Mouse (Mus musculus): Measurements from ENCODE around the gene Rasgrp4. TPM values are rescaled to one million over a fixed set of nuclear protein-coding genes. Genes with fewer than 3 reads are reported as not detected.
"Not testable (repeated sequence)": the region's sequence is repeated elsewhere in the genome, so short reads cannot be mapped to it uniquely, and the experiment has no call there.

The Rasgrp4 gene
- polyA plus RNA-seq, 1 experiment from 2014 or later: 0.70 TPM

GRCm38 (mm10) chr7:29180077-29180853 lies 45.6 kb downstream of the Rasgrp4 start, which contains the start of gene Psmd8:
TSS of gene Psmd8 (minus strand) at chr7:29180701.
- H3K27me3 ChIP-seq (ENCODE audit: control insufficient read depth, insufficient read depth, low read length): no peaks in the 10 kb centered on the region
- peak within 1 kb of the TSS; percentile 73 for H3K9ac ChIP-seq (replicated peaks; ENCODE audit: low read length)
- H3K4me1 ChIP-seq (ENCODE audit: control insufficient read depth, insufficient read depth, low read length): peaks cover 15% of the 10 kb centered on the region
- H3K9me3 ChIP-seq (ENCODE audit: control insufficient read depth, low read length): no peaks in the 10 kb centered on the region
- ATAC-seq (ENCODE audit: low FRiP score, low TSS enrichment) (peak; percentile 94), DNase-seq (peak; percentile 99)
- H3K4me2 ChIP-seq (ENCODE audit: low read length): peak within 1 kb of the TSS; percentile 89
- peak within 1 kb of the TSS; percentile 74 for H3K27ac ChIP-seq (replicated peaks; ENCODE audit: low read depth, low read length)
- peak within 1 kb of the TSS; percentile 81 for H3K4me3 ChIP-seq (replicated peaks; ENCODE audit: low read depth, low read length)
- peaks cover 20% of the 10 kb centered on the region for H3K36me3 ChIP-seq (ENCODE audit: control insufficient read depth, insufficient read depth, low read length)
- under 1% methylated on average over 62 of the region's 62 CpGs for WGBS

GRCm38 (mm10) chr7:29180854-29181236 lies 46.2 kb downstream of the Rasgrp4 start:
- ATAC-seq (ENCODE audit: low FRiP score, low TSS enrichment) (0 out of 2 replicates have a peak, but pooled peaks have one; percentile 29), DNase-seq (no peak)
- Histone ChIP-seq H3K27me3 (ENCODE audit: control insufficient read depth, insufficient read depth, low read length) (no peaks in the 10 kb centered on the region), H3K4me2 (ENCODE audit: low read length) (peak overlapping the region; percentile 48), H3K36me3 (ENCODE audit: control insufficient read depth, insufficient read depth, low read length) (peaks cover 15% of the 10 kb centered on the region), H3K4me3 (replicated peaks; ENCODE audit: low read depth, low read length) (peak overlapping the region; percentile 81), H3K4me1 (ENCODE audit: control insufficient read depth, insufficient read depth, low read length) (peaks cover 15% of the 10 kb centered on the region), H3K9me3 (ENCODE audit: control insufficient read depth, low read length) (no peaks in the 10 kb centered on the region), H3K9ac (replicated peaks; ENCODE audit: low read length) (0 out of 2 replicates have a peak overlapping the region, but pooled peaks have one; percentile 34), H3K27ac (replicated peaks; ENCODE audit: low read depth, low read length) (peak overlapping the region; percentile 74)
- 40% methylated on average over 5 of the region's 5 CpGs for WGBS

GRCm38 (mm10) chr7:29181323-29181722 lies 46.7 kb downstream of the Rasgrp4 start:
- peak overlapping the region; percentile 74 for H3K27ac ChIP-seq (replicated peaks; ENCODE audit: low read depth, low read length)
- DNase-seq; H3K27me3 ChIP-seq (ENCODE audit: control insufficient read depth, insufficient read depth, low read length); H3K4me3 ChIP-seq (replicated peaks; ENCODE audit: low read depth, low read length); H3K9ac ChIP-seq (replicated peaks; ENCODE audit: low read length); ATAC-seq (ENCODE audit: low FRiP score, low TSS enrichment); H3K36me3 ChIP-seq (ENCODE audit: control insufficient read depth, insufficient read depth, low read length); H3K9me3 ChIP-seq (ENCODE audit: control insufficient read depth, low read length): not testable (repeated sequence)
- WGBS: 85% methylated on average over 4 of the region's 4 CpGs
- peak overlapping the region; percentile 48; the same call in 1 of the 2 replicates for H3K4me2 ChIP-seq (ENCODE audit: low read length)
- H3K4me1 ChIP-seq (ENCODE audit: control insufficient read depth, insufficient read depth, low read length): peaks cover 15% of the 10 kb centered on the region

- not testable (repeated sequence) for H3K9me3 ChIP-seq (ENCODE audit: control insufficient read depth, low read length); H3K9ac ChIP-seq (replicated peaks; ENCODE audit: low read length); H3K4me2 ChIP-seq (ENCODE audit: low read length); H3K36me3 ChIP-seq (ENCODE audit: control insufficient read depth, insufficient read depth, low read length); ATAC-seq (ENCODE audit: low FRiP score, low TSS enrichment); H3K4me1 ChIP-seq (ENCODE audit: control insufficient read depth, insufficient read depth, low read length); DNase-seq; H3K27me3 ChIP-seq (ENCODE audit: control insufficient read depth, insufficient read depth, low read length); H3K27ac ChIP-seq (replicated peaks; ENCODE audit: low read depth, low read length); H3K4me3 ChIP-seq (replicated peaks; ENCODE audit: low read depth, low read length)
- WGBS: 100% methylated on average over 1 of the region's 1 CpGs
Observed at GRCm38 (mm10) chr7:29194230-29194629, 59.6 kb downstream of the Rasgrp4 start.

GRCm38 (mm10) chr7:29202577-29202976 lies 67.9 kb downstream of the Rasgrp4 start:
- no peak for DNase-seq
- WGBS: 81% methylated on average over 6 of the region's 6 CpGs
- no peak overlapping the region for H3K4me3 ChIP-seq (replicated peaks; ENCODE audit: low read depth, low read length)

More at GRCm38 (mm10) chr7:29202577-29202976, 67.9 kb downstream of the Rasgrp4 start:
- H3K27ac ChIP-seq (replicated peaks; ENCODE audit: low read depth, low read length): no peak overlapping the region
- ATAC-seq (ENCODE audit: low FRiP score, low TSS enrichment): no peak
- no peak overlapping the region for H3K4me2 ChIP-seq (ENCODE audit: low read length)
- no peaks in the 10 kb centered on the region for H3K9me3 ChIP-seq (ENCODE audit: control insufficient read depth, low read length)
- no peaks in the 10 kb centered on the region for H3K4me1 ChIP-seq (ENCODE audit: control insufficient read depth, insufficient read depth, low read length)
- H3K36me3 ChIP-seq (ENCODE audit: control insufficient read depth, insufficient read depth, low read length): no peaks in the 10 kb centered on the region
- no peaks in the 10 kb centered on the region for H3K27me3 ChIP-seq (ENCODE audit: control insufficient read depth, insufficient read depth, low read length)
- H3K9ac ChIP-seq (replicated peaks; ENCODE audit: low read length): no peak overlapping the region

Other genes with a start within 250 kb of the Rasgrp4 start
- gene Actn4, start 172.5 kb upstream of the Rasgrp4 start, polyA plus RNA-seq (2014; fragmentation: Nextera tagmentation; extraction: Ambion mirVana): 102 and 118 TPM in 2 replicates
- 320 and 343 TPM in 2 replicates for gene Eif3k, start 153.0 kb upstream of the Rasgrp4 start, polyA plus RNA-seq (2014; fragmentation: Nextera tagmentation; extraction: Ambion mirVana)
- 5.5 and 10.2 TPM in 2 replicates for gene Map4k1, start 152.8 kb upstream of the Rasgrp4 start, polyA plus RNA-seq (2014; fragmentation: Nextera tagmentation; extraction: Ambion mirVana)
- 5.2 and 7.8 TPM in 2 replicates for gene Ryr1, start 9.7 kb upstream of the Rasgrp4 start, polyA plus RNA-seq (2014; fragmentation: Nextera tagmentation; extraction: Ambion mirVana)
- 17.7 and 21.3 TPM in 2 replicates for gene Fam98c, start 21.4 kb downstream of the Rasgrp4 start, polyA plus RNA-seq (2014; fragmentation: Nextera tagmentation; extraction: Ambion mirVana)
- 0.32 and 0.55 TPM in 2 replicates for gene Ggn, start 35.4 kb downstream of the Rasgrp4 start, polyA plus RNA-seq (2014; fragmentation: Nextera tagmentation; extraction: Ambion mirVana)
- gene Spred3, start 35.6 kb downstream of the Rasgrp4 start, polyA plus RNA-seq (2014; fragmentation: Nextera tagmentation; extraction: Ambion mirVana): 9.4 and 11.2 TPM in 2 replicates
- gene Psmd8, start 45.9 kb downstream of the Rasgrp4 start, polyA plus RNA-seq (2014; fragmentation: Nextera tagmentation; extraction: Ambion mirVana): 290 and 302 TPM in 2 replicates
- 3.6 TPM in 2 replicates for gene Catsperg1, start 79.2 kb downstream of the Rasgrp4 start, polyA plus RNA-seq (2014; fragmentation: Nextera tagmentation; extraction: Ambion mirVana)
- gene Kcnk6, start 97.7 kb downstream of the Rasgrp4 start, polyA plus RNA-seq (2014; fragmentation: Nextera tagmentation; extraction: Ambion mirVana): 0.54 and 0.85 TPM in 2 replicates
- 86.6 and 107 TPM in 2 replicates for gene Yif1b, start 103.5 kb downstream of the Rasgrp4 start, polyA plus RNA-seq (2014; fragmentation: Nextera tagmentation; extraction: Ambion mirVana)
- gene 2200002D01Rik, start 113.6 kb downstream of the Rasgrp4 start, polyA plus RNA-seq (2014; fragmentation: Nextera tagmentation; extraction: Ambion mirVana): 0.29 and 0.57 TPM in 2 replicates
- gene Spint2, start 147.1 kb downstream of the Rasgrp4 start, polyA plus RNA-seq (2014; fragmentation: Nextera tagmentation; extraction: Ambion mirVana): 52.3 and 66.3 TPM in 2 replicates
- gene Ppp1r14a, start 154.5 kb downstream of the Rasgrp4 start, polyA plus RNA-seq (2014; fragmentation: Nextera tagmentation; extraction: Ambion mirVana): 0.94 and 3.9 TPM in 2 replicates
- 203 and 214 TPM in 2 replicates for gene Dpf1, start 169.1 kb downstream of the Rasgrp4 start, polyA plus RNA-seq (2014; fragmentation: Nextera tagmentation; extraction: Ambion mirVana)